Mouse (Mus musculus) stomach, postnatal 0 days (tissue): Measurements from ENCODE around the gene Creg1.

Experiments
- CTCF ChIP-seq: IDR thresholded peaks from 2 replicates; pipeline ENCODE4 v1.5.1; 2016; ENCODE audit warnings: antibody characterized with exemption, low read depth, mild to moderate bottlenecking, moderate library complexity
- EP300 ChIP-seq: optimal IDR thresholded peaks from 2 replicates; pipeline ENCODE3; 2016; ENCODE audit warnings: antibody characterized with exemption

DNA sequence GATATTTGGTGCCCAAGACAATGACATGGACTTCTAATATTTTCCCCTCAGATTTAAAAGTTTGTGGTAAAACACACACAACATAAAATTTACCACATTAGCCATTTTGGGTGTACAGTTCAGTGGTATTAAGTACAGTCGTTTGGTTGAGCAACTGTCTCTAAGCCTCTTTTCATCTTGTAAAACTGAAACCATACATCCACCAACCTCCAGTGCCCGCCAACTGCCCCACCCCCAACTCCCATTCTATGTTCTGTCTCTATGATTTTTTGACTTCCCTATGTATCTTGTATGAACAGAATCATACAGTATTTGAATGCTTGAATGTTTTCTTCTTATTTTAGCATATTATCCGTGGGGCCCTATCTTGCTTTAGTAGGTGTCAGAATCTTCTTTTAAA lies 49.2 kb downstream of the Creg1 start:
- TF ChIP-seq CTCF (no peak), EP300 (no peak)
